Mouse (Mus musculus) megakaryocyte progenitor cell, adult 5-6 weeks (primary cell): Measurements from ENCODE around the gene Olfr381. TPM values are rescaled to one million over a fixed set of nuclear protein-coding genes. Genes with fewer than 3 reads are reported as not detected.
"Not testable (repeated sequence)": the region's sequence is repeated elsewhere in the genome, so short reads cannot be mapped to it uniquely, and the experiment has no call there.

Experiments used
- ATAC-seq: replicated peaks from 2 replicates; pipeline ENCODE4 v1.8.0; 2016; ENCODE audit warnings: mild to moderate bottlenecking, moderate TSS enrichment, inconsistent platforms; ENCODE audit not compliant: poor library complexity
- total RNA-seq, 2 experiments: library from RNA; stranded (forward) in 1 of 2; stranded (reverse) in 1 of 2; fragments of 157-497, 149-512 nt in 1 of 2; fragments of 200-1000 nt in 1 of 2; gene quantifications; 2 replicates each; pipeline versions ENCODE4 v1.2.3 to v1.2.4; 2015 to 2017

The Olfr381 gene
- total RNA-seq (2015) (not detected in 2 replicates), total RNA-seq (2017) (not detected in 2 replicates)

DNA sequence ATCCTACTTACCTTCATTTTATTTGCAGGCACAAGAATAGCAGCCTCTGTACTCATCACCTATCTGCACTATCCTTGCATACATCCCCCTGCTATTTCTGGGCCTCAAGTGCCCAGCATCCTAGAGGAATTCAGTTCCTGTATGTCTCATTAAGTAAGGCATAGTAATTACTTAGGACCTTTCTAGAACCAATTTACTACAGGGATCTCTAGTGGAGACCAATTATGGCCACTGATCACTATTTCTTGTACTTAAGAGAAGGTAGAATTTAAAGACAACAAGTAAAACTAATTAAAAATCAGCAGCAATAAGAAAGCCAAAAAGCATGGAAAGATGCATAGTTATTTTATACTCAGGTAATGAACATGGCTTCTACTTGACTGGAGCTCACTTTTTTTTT, at the start of gene Olfr381:
Olfr381 (minus strand) TSS at position 101 of the 400 bp plus-strand sequence.
- ATAC-seq, result no peak

DNA sequence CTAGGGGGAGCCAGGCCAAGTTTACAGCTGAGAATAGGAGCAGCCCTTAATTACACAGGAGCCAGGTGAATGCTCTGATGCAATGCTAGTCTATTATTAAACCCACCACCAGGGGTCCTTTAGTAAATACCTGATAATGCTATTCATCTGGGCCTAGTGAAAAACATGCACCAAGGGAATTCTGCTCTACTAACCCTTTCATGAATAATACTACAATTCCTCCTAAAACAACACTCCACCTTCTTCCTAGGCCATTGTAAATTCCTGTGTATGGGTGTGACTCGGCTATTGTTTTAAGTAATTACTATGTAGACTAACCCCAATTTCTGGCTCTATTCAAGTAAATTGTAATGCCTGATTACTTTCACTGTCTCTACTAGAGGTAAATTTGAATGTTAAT, 37.6 kb upstream of the Olfr381 start:
- ATAC-seq, result not testable (repeated sequence)

DNA sequence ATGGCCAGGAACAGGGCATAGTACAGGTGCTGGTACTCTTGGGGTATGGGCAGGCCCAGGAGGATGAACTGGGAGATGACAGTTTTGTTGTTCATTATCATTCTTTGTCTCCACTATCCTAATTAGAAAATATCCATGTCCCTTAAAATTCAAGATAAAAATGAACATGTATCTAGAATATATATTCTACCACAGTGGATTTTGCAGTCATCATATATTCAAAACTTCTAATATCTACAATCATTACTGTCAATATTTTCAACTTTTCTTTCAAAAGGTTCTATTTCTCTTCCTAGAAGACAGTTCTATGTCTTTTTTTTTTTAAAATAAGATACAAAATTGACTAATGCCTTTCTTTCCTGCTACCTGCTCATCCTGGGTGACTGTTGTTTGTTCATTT, 25.7 kb upstream of the Olfr381 start, which contains the start of gene Olfr382:
Olfr382 (minus strand) TSS at position 101 of the 400 bp plus-strand sequence.
- ATAC-seq, result no peak

DNA sequence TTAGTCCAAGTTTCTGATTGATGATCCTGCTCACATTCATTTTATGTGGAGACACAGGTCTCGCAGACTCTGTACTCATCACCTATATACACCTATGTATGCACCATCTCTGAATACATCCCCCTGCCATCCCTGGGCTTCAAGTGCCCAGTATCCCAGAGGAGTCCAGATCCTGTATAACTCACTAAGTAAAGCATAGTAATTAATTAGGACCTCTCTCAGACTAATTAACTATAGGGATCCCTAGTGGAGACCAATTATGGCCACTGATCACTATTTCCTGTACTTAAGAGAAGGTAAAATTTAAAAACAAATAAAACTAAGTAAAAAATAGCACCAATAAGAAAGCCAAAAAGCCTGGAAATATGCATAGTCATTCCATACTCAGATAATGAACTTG, 34.0 kb downstream of the Olfr381 start, which contains the start of gene Olfr380:
Olfr380 (minus strand) TSS at position 101 of the 400 bp plus-strand sequence.
- no peak for ATAC-seq

Other genes with a start within 250 kb of the Olfr381 start
- gene Trpv3, start 224.2 kb downstream of the Olfr381 start, total RNA-seq (2015), result not detected in 2 replicates
- not detected in 2 replicates for gene Trpv3, start 224.2 kb downstream of the Olfr381 start, total RNA-seq (2017)
- gene Aspa, start 162.0 kb downstream of the Olfr381 start, total RNA-seq (2015), result not detected in 2 replicates
- 1.9 TPM in 1 of 2 replicates, not detected in the other for gene Aspa, start 162.0 kb downstream of the Olfr381 start, total RNA-seq (2017)
- not detected in 2 replicates for gene Gm49340, start 161.9 kb downstream of the Olfr381 start, total RNA-seq (2015)
- gene Gm49340, start 161.9 kb downstream of the Olfr381 start, total RNA-seq (2017), result not detected in 2 replicates
- gene Spata22, start 161.9 kb downstream of the Olfr381 start, total RNA-seq (2015), result not detected in 2 replicates
- not detected in 2 replicates for gene Spata22, start 161.9 kb downstream of the Olfr381 start, total RNA-seq (2017)
- not detected in 2 replicates for gene Olfr20, start 140.8 kb downstream of the Olfr381 start, total RNA-seq (2015)
- gene Olfr20, start 140.8 kb downstream of the Olfr381 start, total RNA-seq (2017), result not detected in 2 replicates
- gene Olfr376, start 120.4 kb downstream of the Olfr381 start, total RNA-seq (2015), result not detected in 2 replicates
- not detected in 2 replicates for gene Olfr376, start 120.4 kb downstream of the Olfr381 start, total RNA-seq (2017)
- gene Olfr1, start 92.0 kb downstream of the Olfr381 start, total RNA-seq (2015), result not detected in 2 replicates
- not detected in 2 replicates for gene Olfr1, start 92.0 kb downstream of the Olfr381 start, total RNA-seq (2017)
- not detected in 2 replicates for gene Olfr378, start 63.1 kb downstream of the Olfr381 start, total RNA-seq (2015)
- not detected in 2 replicates for gene Olfr378, start 63.1 kb downstream of the Olfr381 start, total RNA-seq (2017)
- not detected in 2 replicates for gene Olfr380, start 34.1 kb downstream of the Olfr381 start, total RNA-seq (2015)
- gene Olfr380, start 34.1 kb downstream of the Olfr381 start, total RNA-seq (2017), result not detected in 2 replicates
- gene Olfr382, start 25.6 kb upstream of the Olfr381 start, total RNA-seq (2015), result not detected in 2 replicates
- gene Olfr382, start 25.6 kb upstream of the Olfr381 start, total RNA-seq (2017), result not detected in 2 replicates
- gene Olfr385, start 101.4 kb upstream of the Olfr381 start, total RNA-seq (2015), result not detected in 2 replicates
- gene Olfr385, start 101.4 kb upstream of the Olfr381 start, total RNA-seq (2017), result not detected in 2 replicates
- gene Olfr384, start 107.0 kb upstream of the Olfr381 start, total RNA-seq (2015), result not detected in 2 replicates
- not detected in 2 replicates for gene Olfr384, start 107.0 kb upstream of the Olfr381 start, total RNA-seq (2017)
- not detected in 2 replicates for gene Zfp735, start 197.2 kb upstream of the Olfr381 start, total RNA-seq (2015)
- gene Zfp735, start 197.2 kb upstream of the Olfr381 start, total RNA-seq (2017), result not detected in 2 replicates